Mouse (Mus musculus) CH12.LX (cell line): ENCODE measurements around the gene Col17a1. TPM values are rescaled to one million over a fixed set of nuclear protein-coding genes. Genes with fewer than 3 reads are reported as not detected.

Source experiments
- DNase-seq: peaks from one replicate; pipeline ENCODE4 v3.0.0-alpha.2; 2013; ENCODE audit errors: extremely low read depth
- H3K27ac ChIP-seq: 2 replicates; pipeline ENCODE4 v1.5.1; 2012; ENCODE audit warnings: low read depth, mild to moderate bottlenecking, control low read depth, moderate library complexity; ENCODE audit not compliant: insufficient read depth
- H3K27me3 ChIP-seq: replicated peaks from 2 replicates; pipeline ENCODE3; 2012; ENCODE audit warnings: inconsistent platforms
- H3K36me3 ChIP-seq, 2 experiments: replicated peaks in 1 of 2; 2 replicates each; pipeline versions ENCODE3 to v1.6.1; 2012; ENCODE audit warnings: inconsistent platforms in 1 of 2, low read length in 1 of 2, mild to moderate bottlenecking in 1 of 2, mixed read lengths in 1 of 2, moderate library complexity in 1 of 2; ENCODE audit not compliant: control insufficient read depth in 1 of 2, insufficient read depth in 1 of 2
- H3K4me1 ChIP-seq, 2 experiments: 2 replicates each; pipeline ENCODE4 v1.6.1; 2012; ENCODE audit warnings: inconsistent platforms in 1 of 2, moderate library complexity in 1 of 2; ENCODE audit not compliant: insufficient read depth in 2 of 2, control insufficient read depth in 1 of 2
- H3K4me2 ChIP-seq: 2 replicates; pipeline ENCODE4 v1.6.1; 2012; ENCODE audit warnings: low read depth, mild to moderate bottlenecking, control low read depth; ENCODE audit not compliant: poor library complexity, insufficient read depth, severe bottlenecking
- H3K4me3 ChIP-seq, 3 experiments: fragments of 150-350 bp in 1 of 3; sonication (generic) in 1 of 3; replicated peaks in 1 of 3; 2 replicates each; pipeline versions ENCODE3 to v1.5.1; 2011 to 2012; ENCODE audit warnings: low read depth in 2 of 3, low read length in 2 of 3, mild to moderate bottlenecking in 2 of 3, moderate library complexity in 2 of 3, control low read depth in 1 of 3, improper control_type of control experiment in 1 of 3, inconsistent platforms in 1 of 3, mixed read lengths in 1 of 3; ENCODE audit not compliant: poor library complexity in 1 of 3
- H3K79me2 ChIP-seq: replicated peaks from 2 replicates; pipeline ENCODE4 v1.6.1; 2012; ENCODE audit warnings: mild to moderate bottlenecking, moderate library complexity; ENCODE audit not compliant: control insufficient read depth, poor library complexity, insufficient read depth, severe bottlenecking; ENCODE audit errors: extremely low read depth
- H3K9ac ChIP-seq: 2 replicates; pipeline ENCODE4 v1.6.1; 2012; ENCODE audit warnings: low read depth, mild to moderate bottlenecking, control low read depth, moderate library complexity; ENCODE audit not compliant: insufficient read depth
- H3K9me3 ChIP-seq: replicated peaks from 2 replicates; pipeline ENCODE3; 2012; ENCODE audit warnings: low read length, inconsistent platforms, mixed read lengths
- CHD1 ChIP-seq: IDR thresholded peaks from 2 replicates; pipeline ENCODE4 v1.6.1; 2012; ENCODE audit warnings: low read depth, low read length, improper control_type of control experiment, inconsistent platforms
- CTCF ChIP-seq, 2 experiments: IDR thresholded peaks in 1 of 2; conservative IDR thresholded peaks in 1 of 2; 2 replicates each; pipeline ENCODE4 v1.5.1; 2011 to 2012; ENCODE audit warnings: low read depth in 2 of 2, low read length in 2 of 2, improper control_type of control experiment in 1 of 2, inconsistent platforms in 1 of 2, mild to moderate bottlenecking in 1 of 2, moderate library complexity in 1 of 2
- ELF1 ChIP-seq: IDR thresholded peaks from 2 replicates; pipeline ENCODE4 v1.6.1; 2014; ENCODE audit warnings: low read depth, mild to moderate bottlenecking, inconsistent platforms, low read length, improper control_type of control experiment
- EP300 ChIP-seq: IDR thresholded peaks from 2 replicates; pipeline ENCODE4 v1.6.1; 2011; ENCODE audit warnings: low read length, improper control_type of control experiment
- ETS1 ChIP-seq: conservative IDR thresholded peaks from 2 replicates; pipeline ENCODE4 v1.6.1; 2012; ENCODE audit warnings: low read depth, mild to moderate bottlenecking, inconsistent platforms, low read length, improper control_type of control experiment, moderate library complexity
- GABPA ChIP-seq: IDR thresholded peaks from 2 replicates; pipeline ENCODE4 v1.6.1; 2012; ENCODE audit warnings: low read depth, low read length, improper control_type of control experiment, inconsistent platforms; ENCODE audit not compliant: insufficient replicate concordance
- JUND ChIP-seq: conservative IDR thresholded peaks from 2 replicates; pipeline ENCODE4 v1.6.1; 2011; ENCODE audit warnings: low read depth, low read length, improper control_type of control experiment
- KAT2A ChIP-seq: IDR thresholded peaks from 2 replicates; pipeline ENCODE4 v1.6.1; 2012; ENCODE audit warnings: low read length, improper control_type of control experiment, inconsistent platforms; ENCODE audit not compliant: insufficient replicate concordance
- MAFK ChIP-seq: IDR thresholded peaks from 2 replicates; pipeline ENCODE4 v1.6.1; 2011; ENCODE audit warnings: low read length, improper control_type of control experiment; ENCODE audit not compliant: insufficient replicate concordance
- MAX ChIP-seq: IDR thresholded peaks from 2 replicates; pipeline ENCODE4 v1.6.1; 2011; ENCODE audit warnings: low read length, improper control_type of control experiment
- MAZ ChIP-seq: IDR thresholded peaks from 2 replicates; pipeline ENCODE4 v1.6.1; 2012; ENCODE audit warnings: low read depth, mild to moderate bottlenecking, inconsistent platforms, low read length, improper control_type of control experiment, moderate library complexity
- MYC ChIP-seq: IDR thresholded peaks from 2 replicates; pipeline ENCODE4 v1.6.1; 2011; ENCODE audit warnings: low read depth, mild to moderate bottlenecking, improper control_type of control experiment, low read length
- NELFE ChIP-seq: IDR thresholded peaks from 2 replicates; pipeline ENCODE4 v1.6.1; 2011; ENCODE audit warnings: low read depth, low read length, improper control_type of control experiment
- POLR2AphosphoS2 ChIP-seq: IDR thresholded peaks from 2 replicates; pipeline ENCODE4 v1.6.1; 2011; ENCODE audit warnings: low read depth, low read length, improper control_type of control experiment
- RAD21 ChIP-seq: IDR thresholded peaks from 2 replicates; pipeline ENCODE4 v1.6.1; 2011; ENCODE audit warnings: low read depth, mild to moderate bottlenecking, low read length, improper control_type of control experiment, moderate library complexity
- TBP ChIP-seq: conservative IDR thresholded peaks from 2 replicates; pipeline ENCODE4 v1.6.1; 2011; ENCODE audit warnings: low read depth, low read length, improper control_type of control experiment
- UBTF ChIP-seq: IDR thresholded peaks from 2 replicates; pipeline ENCODE4 v1.6.1; 2012; ENCODE audit warnings: low read depth, mild to moderate bottlenecking, inconsistent platforms, low read length, improper control_type of control experiment, moderate library complexity
- USF2 ChIP-seq: conservative IDR thresholded peaks from 2 replicates; pipeline ENCODE4 v1.6.1; 2011; ENCODE audit warnings: low read depth, low read length, improper control_type of control experiment
- ZC3H11A ChIP-seq: IDR thresholded peaks from 2 replicates; pipeline ENCODE4 v1.6.1; 2012; ENCODE audit warnings: low read depth, mild to moderate bottlenecking, inconsistent platforms, low read length, improper control_type of control experiment
- ZKSCAN1 ChIP-seq: IDR thresholded peaks from 2 replicates; pipeline ENCODE4 v1.6.1; 2012; ENCODE audit warnings: low read depth, inconsistent platforms, low read length, improper control_type of control experiment, borderline replicate concordance
- ZMIZ1 ChIP-seq: IDR thresholded peaks from 2 replicates; pipeline ENCODE4 v1.6.1; 2012; ENCODE audit warnings: low read depth, mild to moderate bottlenecking, inconsistent platforms, low read length, improper control_type of control experiment
- dilution Hi-C: fragments of 300-500 bp; cut with MboI; formaldehyde crosslinking; loops from 2 replicates; pipeline ENCODE4 v1.14.3; 2020; ENCODE audit warnings: low sequenced_read_pairs; ENCODE audit not compliant: extremely low pct_unique_long_range_greater_than_20kb, extremely low pct_ligation_motif_present
- in situ Hi-C: fragments of 300-500 bp; cut with MboI; formaldehyde crosslinking; loops from 3 replicates; pipeline ENCODE4 v1.14.3; 2019; ENCODE audit warnings: low sequenced_read_pairs, low pct_ligation_motif_present, low pct_unique_long_range_greater_than_20kb, mixed read lengths
- polyA plus RNA-seq: library from polyadenylated mRNA; unstranded; fragments of >175 nt; gene quantifications from 2 replicates; pipeline ENCODE4 v1.2.1, GENCODE M21; 2012; ENCODE audit warnings: low read depth; ENCODE audit not compliant: insufficient read length
- total RNA-seq, 2 experiments: library from RNA; depleted of rRNA; stranded (reverse); fragments of 300-350 nt in 1 of 2; fragments of >200 nt in 1 of 2; gene quantifications; 2 replicates each; pipeline ENCODE4 v1.2.3; 2012 to 2014

Col17a1 gene
- total and polyA plus RNA-seq, 3 experiments: 0.34 to 0.59 (median 0.42) TPM

GRCm38 (mm10) chr19:47705080-47705771 lies 13.3 kb upstream of the Col17a1 start:
- no peak overlapping the region for H3K4me3 ChIP-seq
- H3K27ac ChIP-seq: no peak overlapping the region
- H3K27me3 ChIP-seq: no peaks in the 10 kb centered on the region
- no peak for TF ChIP-seq CHD1
- TF ChIP-seq JUND: no peak
- TF ChIP-seq TBP: no peak
- TF ChIP-seq ZMIZ1: no peak
- no peak for TF ChIP-seq MAZ
- TF ChIP-seq GABPA: no peak
- TF ChIP-seq ELF1: no peak
- TF ChIP-seq POLR2AphosphoS2: no peak
- TF ChIP-seq EP300: no peak
- no peak for TF ChIP-seq ZC3H11A
- no peak for TF ChIP-seq UBTF
- no peak for TF ChIP-seq RAD21
- TF ChIP-seq KAT2A: no peak
- no peak for TF ChIP-seq MYC
- TF ChIP-seq NELFE: no peak
- no peak for TF ChIP-seq ETS1
- no peak overlapping the region for H3K4me2 ChIP-seq
- DNase-seq: peak; percentile 5
- in situ Hi-C loops: no loop called here
- no peaks in the 10 kb centered on the region for H3K9me3 ChIP-seq
- H3K36me3 ChIP-seq: no peaks in the 10 kb centered on the region
- H3K4me1 ChIP-seq: peaks cover 3 to 5% of the 10 kb centered on the region in 2 experiments; a peak in 2 of 4 replicates
- H3K79me2 ChIP-seq: no peaks in the 10 kb centered on the region
- no peak overlapping the region for H3K9ac ChIP-seq
- dilution Hi-C loops: no loop called here

- no peak for TF ChIP-seq CTCF (conservative IDR thresholded peaks at IDR 0.05 in 1 of 2, IDR thresholded peaks at IDR 0.05 in 1 of 2; ENCODE audit: low read depth in 2 of 2, low read length in 2 of 2)
- no peak for TF ChIP-seq MAX
- TF ChIP-seq NELFE: no peak
- no peak for TF ChIP-seq KAT2A
- peak; percentile 72; the same call in 1 of the 2 replicates for TF ChIP-seq MAFK
- TF ChIP-seq USF2: no peak
- TF ChIP-seq ZKSCAN1: no peak
- no peak for TF ChIP-seq MAZ
Measured at GRCm38 (mm10) chr19:47700509-47700908, 8.6 kb upstream of the Col17a1 start.

More at GRCm38 (mm10) chr19:47700509-47700908, 8.6 kb upstream of the Col17a1 start:
- dilution Hi-C loops: no loop called here
- Histone ChIP-seq H3K4me3 (no peak overlapping the region), H3K4me1 (peaks cover 0 to 4% of the 10 kb centered on the region in 2 experiments; a peak in 2 of 4 replicates), H3K36me3 (no peaks in the 10 kb centered on the region), H3K79me2 (no peaks in the 10 kb centered on the region), H3K9ac (no peak overlapping the region), H3K27me3 (no peaks in the 10 kb centered on the region), H3K4me2 (no peak overlapping the region), H3K27ac (no peak overlapping the region), H3K9me3 (no peaks in the 10 kb centered on the region)
- DNase-seq: no peak
- in situ Hi-C loops: no loop called here
